Mouse (Mus musculus) CD4-positive, CD25-positive, alpha-beta regulatory T cell, adult 9 weeks (primary cell): ENCODE data around the gene Pin4. TPM values are rescaled to one million over a fixed set of nuclear protein-coding genes. Genes with fewer than 3 reads are reported as not detected.

Experiments used
- polyA plus RNA-seq: library from polyadenylated mRNA; unstranded; fragments of 100-300 nt; shearing (Covaris generic); gene quantifications from one replicate; pipeline ENCODE4 v1.2.1, GENCODE M21; 2017

Pin4 gene
- polyA plus RNA-seq, result 30.8 TPM

GRCm38 (mm10) chrX:102119042-102119864 is at the start of gene Pin4:
Pin4 (plus strand) TSS chrX:102119447.

GRCm38 (mm10) chrX:102070591-102071471 is 48.4 kb upstream of the Pin4 start, which contains the start of gene Rtl5:
Rtl5 (minus strand) TSS chrX:102071304.

GRCm38 (mm10) chrX:102156618-102157422 is 37.6 kb downstream of the Pin4 start, which contains the start of gene Ercc6l:
Ercc6l (minus strand) TSS chrX:102157091.

Other genes with a start within 250 kb of the Pin4 start
- 0.46 TPM for gene Rtl5, start 48.1 kb upstream of the Pin4 start, polyA plus RNA-seq
- 3.1 TPM for gene Ercc6l, start 37.6 kb downstream of the Pin4 start, polyA plus RNA-seq
- 1,036 TPM for gene Rps4x, start 69.9 kb downstream of the Pin4 start, polyA plus RNA-seq
- gene Cited1, start 132.7 kb downstream of the Pin4 start, polyA plus RNA-seq, result not detected